Mouse (Mus musculus): ENCODE measurements at regions not wholly inside any gene's neighbourhood (a gene's known extent, or its start where the extent isn't known, plus 50 kb on each side); places are given as distances from the start of the nearest gene placed in this dataset.

- TF ChIP-seq POLR2A (IDR thresholded peaks at IDR 0.05; ENCODE audit: control insufficient read depth, low read depth, low read length) (no peak), CTCF (IDR thresholded peaks at IDR 0.05; ENCODE audit: control insufficient read depth, insufficient read depth, insufficient replicate concordance, low read depth, low read length) (no peak)
These were observed 456.0 kb downstream of the 1810013L24Rik start for GRCm38 (mm10) chr16:9285921-9286320.

All from testis, adult 2 months (tissue).